Mouse (Mus musculus): ENCODE measurements around the gene Rufy2. TPM values are rescaled to one million over a fixed set of nuclear protein-coding genes. Genes with fewer than 3 reads are reported as not detected.
A peak's percentile ranks its signal among the peaks of the same experiment; 100 is the strongest.

Rufy2 gene
- polyA plus RNA-seq, 1 experiment from 2014 or later = 15.0 TPM

- Histone ChIP-seq H3K9me3 (replicated peaks) (no peaks in the 10 kb centered on the region), H3K4me3 (no peak overlapping the region), H3K9ac (no peak overlapping the region), H3K4me1 (replicated peaks) (peaks cover 17% of the 10 kb centered on the region), H3K4me2 (no peak overlapping the region), H3K36me3 (peaks cover 35% of the 10 kb centered on the region), H3K27ac (no peak overlapping the region), H3K27me3 (no peaks in the 10 kb centered on the region)
- WGBS = 92% methylated on average over 6 of the region's 6 CpGs
- ATAC-seq (replicated peaks; ENCODE audit: insufficient number of reproducible peaks, insufficient read depth, low FRiP score, low read depth) = no peak
Measured at GRCm38 (mm10) chr10:63019304-63019703, 39.3 kb downstream of the Rufy2 start.

DNA sequence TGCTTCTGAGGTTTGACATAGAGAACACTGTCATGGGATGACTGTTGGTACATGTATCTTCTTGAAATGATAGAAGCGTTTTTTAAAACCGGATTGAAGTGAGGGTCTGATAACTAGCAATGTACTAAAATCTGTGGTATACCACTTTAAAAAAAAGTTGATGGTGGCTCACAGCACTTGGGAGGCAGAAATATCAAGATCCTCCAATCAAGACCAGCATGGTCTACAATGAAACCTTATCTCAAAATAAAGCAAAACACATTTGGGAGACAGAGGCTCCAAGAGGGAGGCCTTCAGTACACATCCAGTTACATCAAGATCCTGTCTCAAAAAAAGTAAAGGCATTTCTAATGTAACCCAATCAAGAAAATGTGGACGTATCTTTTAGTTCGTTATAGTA lies 41.7 kb downstream of the Rufy2 start:
- 41% methylated on average over 4 of the region's 4 CpGs for WGBS
- H3K4me3 ChIP-seq = peak overlapping the region; percentile 89
- ATAC-seq (replicated peaks; ENCODE audit: insufficient number of reproducible peaks, insufficient read depth, low FRiP score, low read depth) = no peak
- peak overlapping the region; percentile 95 for H3K9ac ChIP-seq
- peaks cover 13% of the 10 kb centered on the region for H3K36me3 ChIP-seq
- H3K9me3 ChIP-seq (replicated peaks) = no peaks in the 10 kb centered on the region
- no peaks in the 10 kb centered on the region for H3K27me3 ChIP-seq
- H3K4me1 ChIP-seq (replicated peaks) = peaks cover 26% of the 10 kb centered on the region
- no peak overlapping the region; the same call in 1 of the 2 replicates for H3K27ac ChIP-seq
- H3K4me2 ChIP-seq = peak overlapping the region; percentile 78

DNA sequence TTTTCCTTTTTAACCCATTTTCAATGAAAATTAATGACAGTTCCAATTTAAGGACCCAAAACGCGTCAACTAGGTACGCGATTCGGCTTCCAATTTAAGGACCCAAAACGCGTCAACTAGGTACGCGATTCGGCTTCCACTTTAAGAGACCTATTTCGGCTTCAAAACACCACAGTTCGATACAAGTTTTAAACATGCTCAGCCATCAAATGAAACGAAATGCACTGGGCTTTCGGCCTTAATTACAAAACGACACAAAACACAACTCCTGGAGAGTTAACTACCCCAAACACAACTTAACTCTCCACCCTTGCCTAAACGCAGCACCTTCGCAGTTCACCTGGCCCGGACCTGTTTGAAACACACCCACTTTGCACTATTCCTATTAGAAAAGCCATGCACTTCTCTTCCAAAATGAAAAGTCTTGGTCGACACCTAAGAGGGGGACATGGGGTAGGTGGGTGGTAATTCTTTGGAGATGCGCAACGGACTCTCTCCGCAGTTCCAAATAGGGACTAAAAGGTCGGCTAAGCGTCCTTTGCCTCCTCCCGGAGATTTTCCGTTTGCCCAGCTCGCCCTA lies 42.6 kb downstream of the Rufy2 start:
- peak overlapping the region; percentile 100 for H3K27ac ChIP-seq
- peak overlapping the region; percentile 78 for H3K4me2 ChIP-seq
- under 1% methylated on average over 27 of the region's 27 CpGs for WGBS
- no peak for ATAC-seq (replicated peaks; ENCODE audit: insufficient number of reproducible peaks, insufficient read depth, low FRiP score, low read depth)
- H3K4me1 ChIP-seq (replicated peaks) = peaks cover 26% of the 10 kb centered on the region
- H3K27me3 ChIP-seq = no peaks in the 10 kb centered on the region
- H3K36me3 ChIP-seq = peaks cover 4% of the 10 kb centered on the region
- no peaks in the 10 kb centered on the region for H3K9me3 ChIP-seq (replicated peaks)
- peak overlapping the region; percentile 89 for H3K4me3 ChIP-seq
- H3K9ac ChIP-seq = peak overlapping the region; percentile 95

DNA sequence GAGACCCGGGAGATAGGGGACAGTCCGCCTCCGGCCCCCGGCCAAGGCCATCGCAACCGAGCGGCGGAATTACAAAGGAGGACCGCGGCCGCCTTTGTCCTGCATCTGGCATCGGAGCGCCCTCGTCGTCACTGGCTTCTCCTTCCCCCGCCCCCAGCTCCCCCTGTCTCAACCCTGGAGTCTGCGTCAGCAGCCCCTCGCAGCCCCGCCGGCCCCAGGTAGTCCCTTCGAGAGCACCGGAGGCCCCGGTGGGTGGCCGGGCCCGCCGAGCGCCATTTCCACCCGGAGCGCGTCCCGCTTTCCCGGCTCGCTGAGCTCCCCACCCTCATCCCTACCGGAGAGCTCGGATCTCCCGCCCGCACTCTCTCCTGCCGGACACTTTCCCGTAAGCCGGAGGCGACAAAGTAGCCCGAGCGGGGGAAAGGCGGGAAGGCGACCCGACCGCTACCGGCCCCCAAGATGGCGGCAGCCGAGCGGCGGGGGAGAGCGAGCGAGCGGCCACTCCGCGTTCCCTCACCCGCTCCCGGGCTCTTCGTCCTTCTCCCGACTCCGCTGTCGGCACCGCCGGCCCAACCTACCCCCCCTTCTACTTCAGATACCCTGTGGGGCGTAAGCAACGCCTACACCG lies 43.2 kb downstream of the Rufy2 start:
- WGBS = under 1% methylated on average over 68 of the region's 68 CpGs
- Histone ChIP-seq H3K27me3 (no peaks in the 10 kb centered on the region), H3K36me3 (no peaks in the 10 kb centered on the region), H3K9ac (peak overlapping the region; percentile 95), H3K4me3 (peak overlapping the region; percentile 89), H3K4me1 (replicated peaks) (peaks cover 26% of the 10 kb centered on the region), H3K4me2 (peak overlapping the region; percentile 78), H3K27ac (peak overlapping the region; percentile 100), H3K9me3 (replicated peaks) (no peaks in the 10 kb centered on the region)
- ATAC-seq (replicated peaks; ENCODE audit: insufficient number of reproducible peaks, insufficient read depth, low FRiP score, low read depth) = peak; percentile 31

DNA sequence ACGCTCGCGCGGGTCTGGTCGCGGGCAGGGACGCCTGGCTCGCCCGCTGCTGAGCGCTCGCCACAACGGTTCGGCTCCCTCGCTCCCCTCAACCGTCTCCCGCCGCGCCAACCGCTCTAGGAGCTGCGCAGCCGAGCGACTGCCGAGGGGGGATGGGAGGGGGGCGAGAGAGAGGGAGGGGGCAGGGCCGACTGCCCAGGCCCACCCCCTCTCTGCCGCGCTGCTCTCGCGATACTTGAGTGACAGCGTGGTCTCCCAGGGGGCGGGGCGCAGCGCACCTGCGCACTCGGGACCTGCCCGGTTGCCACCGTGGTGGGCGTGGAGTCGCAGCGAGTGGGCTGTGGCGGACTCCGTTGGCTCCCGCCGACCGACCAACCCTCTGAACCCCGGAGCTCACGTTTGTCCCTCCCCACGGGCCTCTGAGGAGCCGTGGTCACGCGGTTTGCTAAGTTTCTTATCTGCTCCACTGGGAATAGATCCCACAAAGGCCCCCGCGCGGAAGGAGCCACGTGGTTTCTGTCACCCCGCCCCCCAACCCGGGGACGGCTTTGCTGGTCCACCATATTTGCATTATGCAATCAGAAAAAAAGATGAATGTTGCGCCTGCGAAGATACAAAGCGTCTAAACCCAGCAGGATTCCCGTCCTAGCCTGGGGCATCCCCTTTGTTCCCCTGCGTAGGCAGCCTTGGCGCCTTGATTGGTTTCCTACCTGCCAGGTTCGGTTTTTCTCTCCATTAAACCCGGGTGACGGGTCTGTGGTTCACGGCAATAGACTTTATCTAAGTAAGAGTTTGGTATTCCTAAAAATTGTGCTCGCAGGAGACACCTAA lies 43.9 kb downstream of the Rufy2 start, which contains the start of the genes Hnrnph3 and Pbld2:
Gene Hnrnph3, minus strand, starts transcription at position 469 of the 831 bp plus-strand sequence.
Gene Pbld2, plus strand, starts transcription at position 567 of the 831 bp plus-strand sequence.
- Histone ChIP-seq H3K4me3 (peak within 1 kb of the TSS; percentile 89), H3K4me1 (replicated peaks) (peaks cover 23% of the 10 kb centered on the region), H3K9ac (peak within 1 kb of the TSS; percentile 95), H3K27ac (peak within 1 kb of the TSS; percentile 100), H3K36me3 (no peaks in the 10 kb centered on the region), H3K4me2 (peak within 1 kb of the TSS; percentile 78), H3K9me3 (replicated peaks) (no peaks in the 10 kb centered on the region), H3K27me3 (no peaks in the 10 kb centered on the region)
- WGBS = under 1% methylated on average over 68 of the region's 69 CpGs
- peak; percentile 93 for ATAC-seq (replicated peaks; ENCODE audit: insufficient number of reproducible peaks, insufficient read depth, low FRiP score, low read depth)

- H3K4me3 ChIP-seq = peak overlapping the region; percentile 89
- H3K27ac ChIP-seq = peak overlapping the region; percentile 100
- H3K4me1 ChIP-seq (replicated peaks) = peaks cover 23% of the 10 kb centered on the region
- no peaks in the 10 kb centered on the region for H3K27me3 ChIP-seq
- no peaks in the 10 kb centered on the region for H3K36me3 ChIP-seq
- H3K9ac ChIP-seq = peak overlapping the region; percentile 95
- ATAC-seq (replicated peaks; ENCODE audit: insufficient number of reproducible peaks, insufficient read depth, low FRiP score, low read depth) = peak; percentile 54
- no peaks in the 10 kb centered on the region for H3K9me3 ChIP-seq (replicated peaks)
- WGBS = under 1% methylated on average over 8 of the region's 8 CpGs
- peak overlapping the region; percentile 78 for H3K4me2 ChIP-seq
Measured at GRCm38 (mm10) chr10:63024580-63024910, 44.5 kb downstream of the Rufy2 start.

DNA sequence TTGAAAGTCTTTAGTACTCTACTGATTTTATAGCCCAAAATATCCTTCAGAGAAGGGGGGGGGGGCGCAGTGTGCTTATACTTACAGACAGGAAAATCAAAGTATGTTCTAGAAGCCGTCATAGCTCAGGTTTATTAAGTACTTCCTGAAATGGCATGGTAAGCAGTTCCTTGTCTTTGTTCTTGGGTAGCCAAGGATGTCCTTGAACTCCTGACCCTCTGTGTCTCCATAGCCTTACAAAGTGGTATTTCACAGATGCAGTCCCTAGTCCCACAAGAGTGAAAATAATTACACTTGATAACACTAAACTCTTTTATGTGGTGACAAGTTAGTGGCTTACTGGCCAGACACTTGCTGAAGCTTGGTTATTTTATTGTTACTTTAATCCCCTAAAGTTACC lies 45.0 kb downstream of the Rufy2 start:
- WGBS = 29% methylated on average over 2 of the region's 2 CpGs
- H3K9ac ChIP-seq = peak overlapping the region; percentile 95; the same call in 1 of the 2 replicates
- peaks cover 23% of the 10 kb centered on the region for H3K4me1 ChIP-seq (replicated peaks)
- H3K4me2 ChIP-seq = peak overlapping the region; percentile 78
- H3K27ac ChIP-seq = peak overlapping the region; percentile 100
- no peak for ATAC-seq (replicated peaks; ENCODE audit: insufficient number of reproducible peaks, insufficient read depth, low FRiP score, low read depth)
- H3K36me3 ChIP-seq = no peaks in the 10 kb centered on the region
- H3K9me3 ChIP-seq (replicated peaks) = no peaks in the 10 kb centered on the region
- peak overlapping the region; percentile 89 for H3K4me3 ChIP-seq
- no peaks in the 10 kb centered on the region for H3K27me3 ChIP-seq

GRCm38 (mm10) chr10:63025491-63026011 lies 45.5 kb downstream of the Rufy2 start:
- no peak for ATAC-seq (replicated peaks; ENCODE audit: insufficient number of reproducible peaks, insufficient read depth, low FRiP score, low read depth)
- 71% methylated on average over 6 of the region's 6 CpGs for WGBS
- Histone ChIP-seq H3K4me3 (0 out of 2 replicates have a peak overlapping the region, but pooled peaks have one; percentile 89), H3K4me1 (replicated peaks) (peaks cover 22% of the 10 kb centered on the region), H3K9me3 (replicated peaks) (no peaks in the 10 kb centered on the region), H3K4me2 (peak overlapping the region; percentile 78; the same call in 1 of the 2 replicates), H3K36me3 (no peaks in the 10 kb centered on the region), H3K27me3 (no peaks in the 10 kb centered on the region), H3K27ac (peak overlapping the region; percentile 100), H3K9ac (no peak overlapping the region)

DNA sequence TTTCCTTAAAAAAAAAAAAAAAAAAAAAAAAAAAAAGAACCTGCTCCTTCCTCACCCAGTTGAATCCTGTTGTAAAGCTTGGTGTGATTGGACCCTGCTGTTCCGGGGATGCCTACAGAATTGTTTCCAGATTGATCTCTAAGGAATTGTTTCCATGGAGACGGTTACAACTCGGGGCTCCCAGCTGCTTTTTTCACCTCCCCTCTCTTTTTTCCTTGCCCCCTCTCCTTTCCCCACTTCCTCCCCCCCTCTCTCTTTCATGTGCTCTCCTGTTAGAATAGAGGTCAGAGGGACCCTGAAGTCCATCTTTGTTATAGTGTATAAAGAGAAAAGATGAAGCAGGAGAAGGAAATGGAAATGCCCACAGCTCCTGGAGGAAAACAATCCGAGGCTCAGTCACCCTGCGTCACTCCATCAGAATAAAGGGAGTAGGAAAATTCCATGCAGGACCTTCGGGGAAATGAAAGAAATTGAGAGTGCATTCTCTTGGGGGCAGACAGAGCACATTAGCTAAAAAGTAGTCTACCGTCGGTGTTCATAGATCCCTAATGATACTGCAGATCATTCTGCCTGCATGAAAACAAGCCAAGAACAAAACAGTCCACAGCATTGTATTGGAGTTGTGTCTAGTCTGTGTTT lies 46.3 kb downstream of the Rufy2 start:
- 57% methylated on average over 8 of the region's 8 CpGs for WGBS
- no peak overlapping the region for H3K4me2 ChIP-seq
- no peaks in the 10 kb centered on the region for H3K27me3 ChIP-seq

GRCm38 (mm10) chr10:63026795-63027160 lies 46.8 kb downstream of the Rufy2 start:
- 87% methylated on average over 6 of the region's 6 CpGs for WGBS
- peaks cover 13% of the 10 kb centered on the region for H3K4me1 ChIP-seq (replicated peaks)
- H3K36me3 ChIP-seq = no peaks in the 10 kb centered on the region
- no peak overlapping the region for H3K4me3 ChIP-seq
- no peak overlapping the region for H3K4me2 ChIP-seq
- H3K27ac ChIP-seq = no peak overlapping the region
- H3K9ac ChIP-seq = no peak overlapping the region
- no peaks in the 10 kb centered on the region for H3K9me3 ChIP-seq (replicated peaks)
- no peaks in the 10 kb centered on the region for H3K27me3 ChIP-seq
- no peak for ATAC-seq (replicated peaks; ENCODE audit: insufficient number of reproducible peaks, insufficient read depth, low FRiP score, low read depth)

More for the DNA sequence above, 46.3 kb downstream of the Rufy2 start:
- Histone ChIP-seq H3K27ac (no peak overlapping the region), H3K4me3 (no peak overlapping the region), H3K4me1 (replicated peaks) (peaks cover 16% of the 10 kb centered on the region), H3K36me3 (no peaks in the 10 kb centered on the region), H3K9me3 (replicated peaks) (no peaks in the 10 kb centered on the region), H3K9ac (no peak overlapping the region)
- ATAC-seq (replicated peaks; ENCODE audit: insufficient number of reproducible peaks, insufficient read depth, low FRiP score, low read depth) = no peak

All from heart, embryonic 15.5 days (tissue).